Mouse (Mus musculus): ENCODE measurements around the gene Ccdc85b. TPM values are rescaled to one million over a fixed set of nuclear protein-coding genes. Genes with fewer than 3 reads are reported as not detected.
"Not testable (repeated sequence)": the region's sequence is repeated elsewhere in the genome, so short reads cannot be mapped to it uniquely, and the experiment has no call there.

The Ccdc85b gene
- polyA plus RNA-seq, 1 experiment from 2014 or later: 7.5 TPM

GRCm38 (mm10) chr19:5407133-5407532 is 50.6 kb downstream of the Ccdc85b start:
- H3K4me1 ChIP-seq (ENCODE audit: control insufficient read depth, insufficient read depth, low read length): no peaks in the 10 kb centered on the region
- H3K27me3 ChIP-seq (ENCODE audit: control insufficient read depth, insufficient read depth, low read length): no peaks in the 10 kb centered on the region
- WGBS: 20% methylated on average over 7 of the region's 7 CpGs
- 0 out of 2 replicates have a peak, but pooled peaks have one; percentile 24 for ATAC-seq (replicated peaks; ENCODE audit: insufficient number of reproducible peaks, low FRiP score, low TSS enrichment, low read depth)
- peak overlapping the region; percentile 75 for H3K27ac ChIP-seq (replicated peaks; ENCODE audit: low read depth, low read length)
- H3K36me3 ChIP-seq (replicated peaks; ENCODE audit: control insufficient read depth, insufficient read depth, low read depth, low read length): no peaks in the 10 kb centered on the region
- H3K9ac ChIP-seq (replicated peaks; ENCODE audit: low read length): peak overlapping the region; percentile 73
- no peaks in the 10 kb centered on the region for H3K9me3 ChIP-seq (replicated peaks; ENCODE audit: control insufficient read depth, low read length)
- H3K4me2 ChIP-seq (ENCODE audit: low read depth, low read length): peak overlapping the region; percentile 73
- H3K4me3 ChIP-seq (ENCODE audit: low read depth, low read length): peak overlapping the region; percentile 58
- peak; percentile 75 for DNase-seq (ENCODE audit: low spot score)

DNA sequence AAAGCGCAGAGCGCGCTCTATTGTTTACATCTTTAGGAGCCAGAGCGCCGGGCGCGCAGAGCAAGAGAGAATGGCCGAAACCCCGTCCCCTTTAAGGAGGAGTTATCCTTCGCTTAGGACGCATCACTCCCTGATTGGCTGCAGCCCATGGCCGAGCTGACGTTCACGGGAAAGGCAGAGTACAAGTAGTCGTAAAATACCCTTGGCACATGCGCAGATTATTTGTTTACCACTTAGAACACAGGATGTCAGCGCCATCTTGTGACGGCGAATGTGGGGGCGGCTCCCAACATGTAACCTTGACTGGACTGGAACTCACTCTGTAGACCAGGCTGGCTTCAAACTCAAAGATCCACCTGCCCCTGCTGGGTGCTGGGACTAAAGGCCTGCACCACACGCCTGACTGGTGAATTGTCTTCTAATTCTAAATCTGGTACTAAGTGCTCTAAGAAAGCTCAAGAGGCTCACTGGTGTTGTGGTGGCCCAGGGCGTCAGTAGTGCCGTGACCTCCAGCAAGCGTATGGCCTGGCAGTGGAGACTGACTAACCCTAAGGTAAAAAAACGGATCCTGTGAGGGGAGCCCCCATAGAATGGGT is 51.1 kb downstream of the Ccdc85b start:
- Histone ChIP-seq H3K4me2 (ENCODE audit: low read depth, low read length) (peak overlapping the region; percentile 73), H3K4me3 (ENCODE audit: low read depth, low read length) (peak overlapping the region; percentile 58), H3K9ac (replicated peaks; ENCODE audit: low read length) (peak overlapping the region; percentile 73), H3K27ac (replicated peaks; ENCODE audit: low read depth, low read length) (peak overlapping the region; percentile 75)
- H3K36me3 ChIP-seq (replicated peaks; ENCODE audit: control insufficient read depth, insufficient read depth, low read depth, low read length); H3K4me1 ChIP-seq (ENCODE audit: control insufficient read depth, insufficient read depth, low read length); H3K27me3 ChIP-seq (ENCODE audit: control insufficient read depth, insufficient read depth, low read length); H3K9me3 ChIP-seq (replicated peaks; ENCODE audit: control insufficient read depth, low read length): not testable (repeated sequence)
- ATAC-seq (replicated peaks; ENCODE audit: insufficient number of reproducible peaks, low FRiP score, low TSS enrichment, low read depth) (peak; percentile 66), DNase-seq (ENCODE audit: low spot score) (peak; percentile 55)
- WGBS: 14% methylated on average over 21 of the region's 25 CpGs

DNA sequence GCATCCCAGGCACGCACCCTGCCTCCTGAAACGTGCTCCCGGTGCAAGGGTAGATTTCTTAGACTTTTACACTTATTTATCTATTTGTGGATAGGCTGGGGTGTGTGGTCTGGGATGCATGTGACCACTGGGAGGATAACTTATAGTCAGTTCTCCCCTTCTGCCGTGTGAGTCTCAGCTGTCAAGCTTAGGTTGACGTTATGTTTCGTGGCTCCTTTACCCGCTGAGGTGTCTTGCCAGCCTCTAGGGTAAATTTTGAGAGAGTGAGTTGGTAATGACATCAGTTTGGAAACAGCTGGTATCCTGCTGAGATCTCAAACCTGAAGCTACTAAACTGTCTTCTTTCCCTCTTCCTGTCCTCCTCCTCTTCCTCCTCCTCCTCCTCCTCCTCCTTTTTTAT is 51.8 kb downstream of the Ccdc85b start:
- Histone ChIP-seq H3K4me1 (ENCODE audit: control insufficient read depth, insufficient read depth, low read length) (no peaks in the 10 kb centered on the region), H3K9ac (replicated peaks; ENCODE audit: low read length) (peak overlapping the region; percentile 47), H3K9me3 (replicated peaks; ENCODE audit: control insufficient read depth, low read length) (no peaks in the 10 kb centered on the region), H3K27me3 (ENCODE audit: control insufficient read depth, insufficient read depth, low read length) (no peaks in the 10 kb centered on the region), H3K4me3 (ENCODE audit: low read depth, low read length) (peak overlapping the region; percentile 35), H3K4me2 (ENCODE audit: low read depth, low read length) (peak overlapping the region; percentile 39), H3K36me3 (replicated peaks; ENCODE audit: control insufficient read depth, insufficient read depth, low read depth, low read length) (no peaks in the 10 kb centered on the region), H3K27ac (replicated peaks; ENCODE audit: low read depth, low read length) (0 out of 2 replicates have a peak overlapping the region, but pooled peaks have one; percentile 3)
- 32% methylated on average over 7 of the region's 7 CpGs for WGBS
- DNase-seq (ENCODE audit: low spot score): peak; percentile 24
- ATAC-seq (replicated peaks; ENCODE audit: insufficient number of reproducible peaks, low FRiP score, low TSS enrichment, low read depth): no peak

Other genes with a start within 250 kb of the Ccdc85b start
- 24.4 and 28.4 TPM in 2 replicates for gene Pacs1, start 184.8 kb downstream of the Ccdc85b start, polyA plus RNA-seq (2014; fragmentation: Nextera tagmentation; extraction: Ambion mirVana)
- 375 and 387 TPM in 2 replicates for gene Sf3b2, start 162.4 kb downstream of the Ccdc85b start, polyA plus RNA-seq (2014; fragmentation: Nextera tagmentation; extraction: Ambion mirVana)
- gene Gal3st3, start 159.6 kb downstream of the Ccdc85b start, polyA plus RNA-seq (2014; fragmentation: Nextera tagmentation; extraction: Ambion mirVana): 8.5 and 11.3 TPM in 2 replicates
- not detected in 2 replicates for gene Catsper1, start 122.2 kb downstream of the Ccdc85b start, polyA plus RNA-seq (2014; fragmentation: Nextera tagmentation; extraction: Ambion mirVana)
- 0.69 and 1.3 TPM in 2 replicates for gene Cst6, start 108.3 kb downstream of the Ccdc85b start, polyA plus RNA-seq (2014; fragmentation: Nextera tagmentation; extraction: Ambion mirVana)
- 58.2 and 63.7 TPM in 2 replicates for gene Eif1ad, start 91.2 kb downstream of the Ccdc85b start, polyA plus RNA-seq (2014; fragmentation: Nextera tagmentation; extraction: Ambion mirVana)
- gene Banf1, start 90.7 kb downstream of the Ccdc85b start, polyA plus RNA-seq (2014; fragmentation: Nextera tagmentation; extraction: Ambion mirVana): 464 and 487 TPM in 2 replicates
- 72.9 and 76.1 TPM in 2 replicates for gene Sart1, start 69.2 kb downstream of the Ccdc85b start, polyA plus RNA-seq (2014; fragmentation: Nextera tagmentation; extraction: Ambion mirVana)
- gene Tsga10ip, start 55.4 kb downstream of the Ccdc85b start, polyA plus RNA-seq (2014; fragmentation: Nextera tagmentation; extraction: Ambion mirVana): 0.15 and 0.36 TPM in 2 replicates
- gene Drap1, start 32.9 kb downstream of the Ccdc85b start, polyA plus RNA-seq (2014; fragmentation: Nextera tagmentation; extraction: Ambion mirVana): 204 and 213 TPM in 2 replicates
- gene AI837181, start 32.8 kb downstream of the Ccdc85b start, polyA plus RNA-seq (2014; fragmentation: Nextera tagmentation; extraction: Ambion mirVana): 33.2 and 36.7 TPM in 2 replicates
- not detected in 2 replicates for gene Fosl1, start 10.3 kb downstream of the Ccdc85b start, polyA plus RNA-seq (2014; fragmentation: Nextera tagmentation; extraction: Ambion mirVana)
- gene Fibp, start 2.7 kb upstream of the Ccdc85b start, polyA plus RNA-seq (2014; fragmentation: Nextera tagmentation; extraction: Ambion mirVana): 105 and 115 TPM in 2 replicates
- 1.1 and 1.4 TPM in 2 replicates for gene Ctsw, start 10.6 kb upstream of the Ccdc85b start, polyA plus RNA-seq (2014; fragmentation: Nextera tagmentation; extraction: Ambion mirVana)
- gene Efemp2, start 16.1 kb upstream of the Ccdc85b start, polyA plus RNA-seq (2014; fragmentation: Nextera tagmentation; extraction: Ambion mirVana): 80.9 and 91.9 TPM in 2 replicates
- gene Mus81, start 30.5 kb upstream of the Ccdc85b start, polyA plus RNA-seq (2014; fragmentation: Nextera tagmentation; extraction: Ambion mirVana): 29.6 and 39.2 TPM in 2 replicates
- gene Cfl1, start 32.6 kb upstream of the Ccdc85b start, polyA plus RNA-seq (2014; fragmentation: Nextera tagmentation; extraction: Ambion mirVana): 3,308 and 3,397 TPM in 2 replicates
- not detected in 2 replicates for gene 1700020D05Rik, start 45.9 kb upstream of the Ccdc85b start, polyA plus RNA-seq (2014; fragmentation: Nextera tagmentation; extraction: Ambion mirVana)
- gene Snx32, start 52.6 kb upstream of the Ccdc85b start, polyA plus RNA-seq (2014; fragmentation: Nextera tagmentation; extraction: Ambion mirVana): 8.7 and 9.8 TPM in 2 replicates
- 0.62 and 1.4 TPM in 2 replicates for gene Ovol1, start 102.8 kb upstream of the Ccdc85b start, polyA plus RNA-seq (2014; fragmentation: Nextera tagmentation; extraction: Ambion mirVana)
- 1.7 and 2.1 TPM in 2 replicates for gene Ap5b1, start 110.1 kb upstream of the Ccdc85b start, polyA plus RNA-seq (2014; fragmentation: Nextera tagmentation; extraction: Ambion mirVana)
- 156 and 157 TPM in 2 replicates for gene Rnaseh2c, start 144.0 kb upstream of the Ccdc85b start, polyA plus RNA-seq (2014; fragmentation: Nextera tagmentation; extraction: Ambion mirVana)
- gene Kat5, start 152.3 kb upstream of the Ccdc85b start, polyA plus RNA-seq (2014; fragmentation: Nextera tagmentation; extraction: Ambion mirVana): 28.9 and 32.2 TPM in 2 replicates
- 37.0 and 39.1 TPM in 2 replicates for gene Rela, start 179.6 kb upstream of the Ccdc85b start, polyA plus RNA-seq (2014; fragmentation: Nextera tagmentation; extraction: Ambion mirVana)
- 12.4 and 13.2 TPM in 2 replicates for gene Sipa1, start 205.8 kb upstream of the Ccdc85b start, polyA plus RNA-seq (2014; fragmentation: Nextera tagmentation; extraction: Ambion mirVana)
- 13.1 and 14.6 TPM in 2 replicates for gene Map3k11, start 230.8 kb upstream of the Ccdc85b start, polyA plus RNA-seq (2014; fragmentation: Nextera tagmentation; extraction: Ambion mirVana)
- 17.5 and 22.0 TPM in 2 replicates for gene Pcnx3, start 231.0 kb upstream of the Ccdc85b start, polyA plus RNA-seq (2014; fragmentation: Nextera tagmentation; extraction: Ambion mirVana)
- gene Kcnk7, start 246.5 kb upstream of the Ccdc85b start, polyA plus RNA-seq (2014; fragmentation: Nextera tagmentation; extraction: Ambion mirVana): not detected in 2 replicates

All from embryonic facial prominence, embryonic 11.5 days (tissue).